Mouse (Mus musculus) fibroblast of lung, adult 2 months (primary cell): Measurements from ENCODE around the gene Vps13a.
"Not testable (repeated sequence)": the region's sequence is repeated elsewhere in the genome, so short reads cannot be mapped to it uniquely, and the experiment has no call there.

ENCODE experiments used
- DNase-seq: peaks from one replicate; pipeline ENCODE4 v3.0.0-alpha.2; 2011; ENCODE audit warnings: low read depth

Gene Vps13a

DNA sequence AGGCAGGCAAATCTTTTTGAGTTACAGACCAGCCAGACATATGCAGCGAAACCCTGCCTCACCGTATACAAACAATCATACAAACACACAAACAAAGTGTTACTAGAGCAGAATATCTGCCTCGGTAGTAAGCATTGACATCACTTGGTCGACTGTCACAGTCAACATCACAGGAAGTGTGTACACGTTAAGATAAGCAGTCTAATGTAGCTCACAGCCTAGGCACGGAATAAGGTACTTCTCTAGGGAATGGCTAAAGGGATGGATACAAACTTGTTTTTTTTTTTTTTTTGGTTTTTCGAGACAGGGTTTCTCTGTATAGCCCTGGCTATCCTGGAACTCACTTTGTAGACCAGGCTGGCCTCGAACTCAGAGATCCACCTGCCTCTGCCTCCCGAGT lies 23.3 kb downstream of the Vps13a start:
- DNase-seq, result not testable (repeated sequence)

GRCm38 (mm10) chr19:16755854-16756253 lies 24.9 kb downstream of the Vps13a start:
- DNase-seq, result no peak

GRCm38 (mm10) chr19:16755226-16755625 lies 25.5 kb downstream of the Vps13a start:
- no peak for DNase-seq

GRCm38 (mm10) chr19:16753151-16753550 lies 27.6 kb downstream of the Vps13a start:
- DNase-seq, result no peak

DNA sequence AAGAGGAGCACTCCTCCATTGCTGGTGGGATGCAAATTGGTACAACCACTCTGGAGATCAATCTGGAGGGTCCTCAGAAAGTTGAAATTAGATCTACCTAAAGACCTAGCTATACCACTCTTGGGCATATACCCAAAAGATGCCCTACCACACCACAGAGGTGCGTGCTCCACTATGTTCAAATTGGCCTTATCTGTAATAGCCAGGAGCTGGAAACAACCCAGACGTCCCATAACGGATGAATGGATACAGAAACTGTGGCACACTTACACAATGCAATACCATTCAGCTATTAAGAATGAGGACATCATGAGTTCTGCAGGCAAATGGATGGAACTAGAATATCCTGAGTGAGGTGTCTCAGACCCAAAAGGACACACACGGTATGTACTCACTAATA lies 43.9 kb downstream of the Vps13a start:
- no peak for DNase-seq

DNA sequence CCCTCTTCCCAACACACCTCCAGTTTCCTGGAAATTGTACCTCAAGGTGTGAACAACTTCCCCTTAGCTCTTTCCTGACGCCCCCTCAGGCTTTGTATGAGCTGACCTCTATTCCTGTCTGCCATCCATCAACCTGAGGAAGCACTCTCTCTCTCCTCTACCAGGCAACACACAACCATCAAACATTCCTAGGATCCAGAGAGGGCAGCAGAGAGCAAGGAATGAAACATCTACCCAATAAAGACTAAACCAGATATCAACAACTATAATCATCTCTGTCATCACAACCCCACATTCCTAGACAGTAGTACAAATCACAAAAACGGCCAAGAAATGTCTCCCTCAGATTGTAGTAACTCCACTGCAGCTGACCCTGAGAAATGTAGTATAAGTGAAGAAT lies 52.0 kb downstream of the Vps13a start:
- no peak for DNase-seq

DNA sequence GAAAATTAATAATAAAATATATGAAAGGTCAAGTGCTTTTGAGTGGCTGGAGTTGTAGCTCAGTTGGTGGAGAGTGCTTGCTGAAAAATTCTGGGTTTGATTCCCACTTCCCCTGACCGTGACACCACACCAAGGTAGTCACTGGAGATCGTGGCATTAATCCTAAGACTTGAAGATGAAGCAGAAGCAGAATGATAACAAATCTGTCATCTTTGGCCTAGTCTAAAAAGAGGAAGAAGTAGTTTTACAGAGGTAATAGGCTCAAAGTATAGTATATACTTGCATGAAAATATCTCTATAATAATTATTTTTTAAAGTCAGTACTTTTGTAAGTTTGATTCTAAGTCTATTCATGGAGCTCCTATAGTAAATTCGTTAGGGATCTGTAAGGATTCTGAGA lies 65.5 kb downstream of the Vps13a start:
- DNase-seq, result no peak

- no peak for DNase-seq
Observed at GRCm38 (mm10) chr19:16701790-16702189, 78.9 kb downstream of the Vps13a start.

DNA sequence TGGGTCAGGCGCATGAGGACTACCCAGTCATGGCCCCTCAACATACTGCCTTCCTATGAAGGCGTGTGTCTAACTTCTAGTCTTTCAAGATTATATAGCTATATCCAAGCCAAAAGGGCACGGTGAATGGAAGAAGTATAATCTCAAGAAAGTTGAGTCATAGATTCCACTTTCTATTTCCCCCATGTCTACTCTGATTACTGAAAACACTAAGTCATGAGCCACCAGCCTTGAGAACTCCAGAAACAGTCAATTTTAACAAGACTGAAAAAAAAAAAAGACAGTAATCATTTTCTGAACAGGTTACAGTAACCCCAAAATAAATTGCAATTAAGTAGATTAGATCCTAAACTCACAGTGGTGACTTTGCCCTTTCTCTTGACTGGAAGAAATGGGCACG lies 95.8 kb downstream of the Vps13a start:
- no peak for DNase-seq

- no peak for DNase-seq
Observed at GRCm38 (mm10) chr19:16684210-16684609, 96.5 kb downstream of the Vps13a start.

DNA sequence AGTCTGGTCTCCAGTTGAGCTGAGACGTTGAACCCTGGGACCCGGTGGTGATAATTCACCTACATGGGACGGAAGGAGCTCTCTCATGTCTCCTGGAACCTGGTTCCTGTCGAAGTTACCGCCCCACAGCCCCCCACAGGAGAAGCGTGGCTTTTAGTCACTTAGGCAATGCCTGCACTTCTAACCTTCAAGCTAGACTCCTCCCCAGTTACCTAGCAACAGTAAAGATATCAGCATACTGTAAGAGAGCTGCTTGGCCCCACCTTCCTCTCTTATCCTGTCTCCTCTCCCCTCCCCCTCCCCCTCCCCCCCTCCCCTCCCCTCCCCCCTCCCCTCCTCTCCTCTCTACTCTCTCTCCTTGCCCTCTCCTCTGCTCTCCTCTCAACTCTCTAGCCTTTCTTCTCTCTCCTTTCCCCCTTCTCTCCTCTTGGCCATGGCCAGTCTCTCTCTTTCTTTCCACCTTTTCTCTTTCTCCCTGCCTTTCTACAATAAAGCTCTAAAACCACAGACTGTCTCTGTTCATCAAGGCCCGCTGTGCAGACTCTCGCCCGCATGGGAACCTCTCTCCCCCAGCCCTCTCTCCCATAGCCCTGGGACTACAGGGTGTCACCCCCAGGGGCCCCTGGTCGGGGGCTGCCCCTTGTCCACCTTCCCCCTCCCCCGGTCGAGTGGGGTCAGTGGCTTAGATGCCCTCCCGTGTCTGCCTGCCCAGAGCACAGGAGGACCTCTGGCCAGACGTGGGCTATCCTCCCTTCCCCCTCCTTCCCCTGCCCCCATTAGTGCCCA lies 154.9 kb downstream of the Vps13a start:
- no peak for DNase-seq

DNA sequence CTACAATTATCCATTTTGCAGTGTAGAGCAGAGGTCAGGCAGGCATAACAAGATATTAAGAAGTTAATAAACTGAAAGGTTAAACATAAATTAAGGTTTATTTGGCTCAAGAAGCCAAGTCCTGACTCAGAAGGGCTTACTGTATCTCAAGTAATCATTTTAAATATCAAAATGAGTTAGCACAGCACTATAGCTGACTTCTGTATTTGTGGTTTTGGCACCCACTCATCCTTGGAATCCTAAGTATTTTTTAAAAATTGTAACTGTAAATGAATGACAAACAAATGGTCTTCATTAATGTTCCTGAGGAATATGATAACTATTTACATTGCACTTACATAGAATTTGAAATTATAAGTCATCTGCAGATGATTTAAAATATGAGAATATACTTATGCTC lies 155.7 kb downstream of the Vps13a start:
- DNase-seq, result no peak

- DNase-seq, result no peak
Observed at GRCm38 (mm10) chr19:16623154-16623553, 157.6 kb downstream of the Vps13a start.

GRCm38 (mm10) chr19:16607634-16608033 lies 173.1 kb downstream of the Vps13a start:
- no peak for DNase-seq

DNA sequence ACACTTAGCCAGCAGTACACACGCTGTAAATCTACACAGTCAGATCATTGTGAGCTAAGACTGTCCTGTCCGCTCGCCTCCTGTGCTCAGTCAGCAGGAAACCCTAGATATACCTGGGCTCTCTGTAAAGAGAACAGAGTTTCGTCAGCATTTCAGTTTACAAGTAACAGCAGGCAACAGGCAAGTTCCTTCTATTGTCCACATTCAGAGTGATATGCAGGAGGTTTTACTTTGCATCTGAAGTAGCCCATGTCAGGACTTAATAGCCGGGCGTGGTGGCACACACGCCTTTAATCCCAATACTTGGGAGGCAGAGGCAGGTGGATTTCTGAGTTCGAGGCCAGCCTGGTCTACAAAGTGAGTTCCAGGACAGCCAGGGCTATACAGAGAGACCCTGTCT lies 178.7 kb downstream of the Vps13a start:
- no peak for DNase-seq

GRCm38 (mm10) chr19:16599298-16599970 lies 181.3 kb downstream of the Vps13a start:
- peak; percentile 48 for DNase-seq

DNA sequence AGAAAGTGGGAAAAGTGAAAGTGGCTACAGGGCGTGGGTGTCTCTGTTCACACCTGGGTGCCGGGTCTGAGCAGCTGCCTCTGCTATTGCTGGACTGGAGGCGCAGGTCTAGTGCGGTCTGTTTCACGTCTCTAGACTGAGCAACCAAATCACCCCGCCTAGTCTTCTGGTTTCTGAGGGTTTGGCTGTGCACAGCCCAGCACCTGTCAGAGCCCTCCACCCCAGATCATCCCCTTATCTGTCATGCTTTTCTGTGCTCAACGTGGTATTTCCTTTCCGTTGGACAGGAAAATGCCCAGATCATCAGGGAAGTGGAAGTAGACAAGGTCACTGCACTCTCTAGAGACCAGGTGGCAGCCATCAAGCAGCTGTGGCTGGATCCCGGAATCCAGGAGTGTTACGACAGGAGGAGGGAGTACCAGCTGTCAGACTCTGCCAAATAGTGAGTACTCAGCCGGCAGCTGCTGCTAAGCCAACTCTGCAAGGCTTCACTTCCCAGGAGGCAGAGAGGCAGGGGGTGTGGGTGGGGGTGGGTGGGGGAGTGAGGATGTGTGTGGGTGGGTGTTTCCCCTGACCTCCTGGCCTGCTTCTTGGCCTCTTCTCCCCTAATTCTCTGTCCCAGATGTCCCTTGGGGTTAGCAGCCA lies 182.0 kb downstream of the Vps13a start:
- no peak for DNase-seq

- no peak for DNase-seq
Observed at GRCm38 (mm10) chr19:16597216-16597615, 183.5 kb downstream of the Vps13a start.

DNA sequence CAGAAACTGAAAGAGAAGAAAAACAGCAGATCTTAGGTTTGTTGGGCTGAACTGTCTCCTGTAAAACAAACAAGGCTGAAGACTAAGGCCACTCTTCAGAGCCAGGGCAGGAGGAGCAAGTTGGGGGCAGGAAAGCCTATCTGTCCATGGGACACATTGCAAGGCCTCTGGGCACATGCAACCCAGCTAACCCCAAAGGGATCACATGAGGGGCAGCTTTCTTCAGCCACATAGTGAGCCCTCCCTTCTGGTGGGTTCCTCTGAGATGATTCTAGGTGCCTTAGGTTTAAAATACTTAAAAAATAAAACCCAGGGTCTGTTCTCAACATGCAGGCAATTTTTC lies 186.8 kb downstream of the Vps13a start:
- DNase-seq, result no peak

DNA sequence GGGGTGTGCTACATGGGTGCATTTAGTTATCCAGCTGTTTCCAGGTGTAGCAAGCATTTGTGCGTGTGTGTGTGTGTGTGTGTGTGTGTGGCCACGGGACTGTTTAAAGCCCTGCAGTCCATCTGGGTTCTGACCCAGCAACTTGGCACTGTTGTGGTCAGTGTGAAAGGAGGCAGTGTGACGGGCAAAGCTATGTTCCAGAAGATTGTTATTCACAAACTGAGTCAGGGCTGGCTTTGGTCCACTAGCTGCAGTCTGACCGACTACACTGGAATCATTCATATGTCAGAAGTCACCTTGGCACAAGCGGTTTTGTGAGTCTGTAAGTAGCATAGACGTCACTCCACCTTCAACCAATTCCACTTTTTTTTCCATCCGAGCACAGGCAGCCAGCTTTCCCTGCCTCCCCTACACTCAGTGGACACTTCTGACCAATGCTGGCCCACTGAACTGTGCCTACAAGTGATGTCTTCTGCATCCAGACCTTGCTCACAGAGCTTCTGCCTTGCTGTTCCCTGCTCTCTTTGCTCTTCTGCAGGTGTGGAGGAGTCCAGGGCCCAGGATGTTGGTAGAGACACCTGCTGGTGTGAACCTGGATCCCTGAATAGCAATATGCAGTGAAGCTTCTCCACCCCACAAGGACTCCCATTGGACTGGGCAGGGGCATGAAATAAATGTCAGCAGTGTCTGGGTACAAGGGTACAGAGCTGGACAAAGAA lies 187.3 kb downstream of the Vps13a start:
- DNase-seq, result peak; percentile 97

- no peak for DNase-seq
Observed at GRCm38 (mm10) chr19:16585379-16585778, 195.4 kb downstream of the Vps13a start.

- no peak for DNase-seq
Observed at GRCm38 (mm10) chr19:16584546-16584945, 196.2 kb downstream of the Vps13a start.

- DNase-seq, result no peak
Observed at GRCm38 (mm10) chr19:16580501-16580900, 200.2 kb downstream of the Vps13a start.
